In the genomic region with DNA sequence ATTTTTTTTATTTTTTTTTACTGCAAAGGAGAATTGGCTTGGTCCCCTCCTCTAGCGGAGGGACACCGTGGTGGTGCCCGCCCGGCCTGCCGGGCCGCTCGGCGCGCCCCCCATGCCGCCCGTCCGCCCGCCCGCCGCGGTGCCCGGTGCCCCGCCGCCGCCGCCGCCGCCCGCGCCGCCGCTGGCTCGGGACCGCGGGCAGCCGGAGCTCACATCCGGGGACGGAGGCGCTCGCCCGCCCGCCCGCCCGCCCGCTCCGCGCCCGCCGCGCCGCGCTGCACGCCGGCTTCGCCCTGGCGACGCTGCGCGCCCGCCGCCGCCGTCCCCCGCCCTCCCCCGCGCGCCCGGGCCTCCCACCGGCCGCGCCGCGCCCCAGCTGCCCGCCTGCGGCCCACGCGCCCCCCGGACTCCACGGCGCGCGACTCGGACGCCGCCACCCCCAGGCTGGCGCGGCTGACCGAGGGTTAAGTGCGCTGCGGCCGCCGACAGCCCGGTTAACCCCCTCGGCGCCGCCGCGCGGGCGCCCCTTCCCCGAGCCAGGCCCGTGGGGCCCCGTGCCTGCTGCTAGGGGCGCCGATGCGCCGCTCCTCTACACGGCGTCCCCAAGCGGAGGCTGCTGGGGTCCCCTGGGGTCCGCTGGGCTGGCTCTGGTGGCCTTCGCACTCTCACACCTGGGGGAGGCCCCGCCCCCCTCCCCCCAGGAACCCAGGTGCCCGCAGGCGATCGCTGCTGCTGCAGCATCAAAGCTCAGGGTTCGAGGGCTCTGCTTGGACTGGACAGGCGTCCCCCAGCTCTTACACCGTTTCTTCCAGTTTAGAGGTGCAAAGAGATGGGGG, we compare ENCODE assay signal across 8 mouse cellular contexts.
DNase-seq lines count a peak whose midpoint lies in the region; ATAC-seq and TF ChIP-seq lines count a peak whose summit lies in the region.

No protein-coding gene starts in this region.

- intact Hi-C loops in gastrocnemius, postnatal 14 days (cut with DNase I; ENCODE audit: low total_unique reads) = no loop called here
- intact Hi-C loops in gastrocnemius, postnatal 36 days (cut with DNase I) = loop anchor here (10.0 kb wide), 1 partner anchor 219 kb away; no protein-coding TSS in a partner anchor

- peaks cover 20% of the 10 kb centered on the region for H3K4me1 ChIP-seq in forebrain, embryonic 12.5 days
- H3K4me1 ChIP-seq in intestine, postnatal 0 days (replicated peaks; ENCODE audit: control insufficient read depth, insufficient read depth, low read length) = no peaks in the 10 kb centered on the region
- peaks cover 15% of the 10 kb centered on the region for H3K4me1 ChIP-seq in midbrain, embryonic 12.5 days

- H3K27ac ChIP-seq in forebrain, embryonic 12.5 days = no peak overlapping the region
- no peak overlapping the region for H3K27ac ChIP-seq in intestine, postnatal 0 days (ENCODE audit: low read depth, low read length)
- H3K27ac ChIP-seq in midbrain, embryonic 12.5 days (replicated peaks) = no peak overlapping the region

- peaks cover 53% of the 10 kb centered on the region for H3K27me3 ChIP-seq in forebrain, embryonic 12.5 days
- H3K27me3 ChIP-seq in intestine, postnatal 0 days (replicated peaks; ENCODE audit: control insufficient read depth, insufficient read depth, low read length) = peaks cover 28% of the 10 kb centered on the region
- H3K27me3 ChIP-seq in midbrain, embryonic 12.5 days = peaks cover 43% of the 10 kb centered on the region

- ATAC-seq in forebrain, embryonic 12.5 days (ENCODE audit: low FRiP score) = peak; percentile 74
- ATAC-seq in intestine, postnatal 0 days = peak; percentile 28
- ATAC-seq in midbrain, embryonic 12.5 days (ENCODE audit: low FRiP score, low read depth) = peak; percentile 82

- H3K9me3 ChIP-seq in forebrain, embryonic 12.5 days = no peaks in the 10 kb centered on the region
- no peaks in the 10 kb centered on the region for H3K9me3 ChIP-seq in intestine, postnatal 0 days (ENCODE audit: control insufficient read depth)
- H3K9me3 ChIP-seq in midbrain, embryonic 12.5 days = no peaks in the 10 kb centered on the region

- peak overlapping the region; percentile 88 for H3K4me2 ChIP-seq in forebrain, embryonic 12.5 days
- H3K4me2 ChIP-seq in intestine, postnatal 0 days (replicated peaks; ENCODE audit: low read depth) = peak overlapping the region; percentile 89
- peak overlapping the region; percentile 83 for H3K4me2 ChIP-seq in midbrain, embryonic 12.5 days (replicated peaks)

- TF ChIP-seq CTCF in intestine, postnatal 0 days (IDR thresholded peaks at IDR 0.05; ENCODE audit: low read depth) = no peak

- DNase-seq in gastrocnemius, postnatal 14 days = peak; percentile 19
- no peak for DNase-seq in gastrocnemius, postnatal 36 days
- peak; percentile 22 for DNase-seq in urinary bladder, postnatal 14 days (ENCODE audit: low spot score)
- DNase-seq in urinary bladder, postnatal 4 days (ENCODE audit: low spot score in 2 of 2) = no peak
- DNase-seq in testis, postnatal 14 days (ENCODE audit: low spot score) = peak; percentile 20

- WGBS in forebrain, embryonic 12.5 days = under 1% methylated on average over 57 of the region's 114 CpGs
- WGBS in intestine, postnatal 0 days = under 1% methylated on average over 78 of the region's 114 CpGs
- WGBS in midbrain, embryonic 12.5 days = under 1% methylated on average over 58 of the region's 114 CpGs

- peak overlapping the region; percentile 63 for H3K4me3 ChIP-seq in forebrain, embryonic 12.5 days (replicated peaks)
- peak overlapping the region; percentile 64 for H3K4me3 ChIP-seq in intestine, postnatal 0 days (ENCODE audit: low read depth, low read length)
- H3K4me3 ChIP-seq in midbrain, embryonic 12.5 days = peak overlapping the region; percentile 58

- no peaks in the 10 kb centered on the region for H3K36me3 ChIP-seq in forebrain, embryonic 12.5 days (replicated peaks)
- H3K36me3 ChIP-seq in intestine, postnatal 0 days (ENCODE audit: control insufficient read depth, insufficient read depth) = no peaks in the 10 kb centered on the region
- H3K36me3 ChIP-seq in midbrain, embryonic 12.5 days = no peaks in the 10 kb centered on the region

- peak overlapping the region; percentile 71 for H3K9ac ChIP-seq in forebrain, embryonic 12.5 days
- H3K9ac ChIP-seq in intestine, postnatal 0 days (ENCODE audit: low read depth, low read length) = peak overlapping the region; percentile 60
- H3K9ac ChIP-seq in midbrain, embryonic 12.5 days (replicated peaks) = peak overlapping the region; percentile 67

Comparison
In these comparisons a context has a peak if more than half of its experiments do, and no peak if none do; other contexts are left out.
1. DNase-seq: peak in gastrocnemius, postnatal 14 days (single experiment), urinary bladder, postnatal 14 days (single experiment) and testis, postnatal 14 days (single experiment); none in gastrocnemius, postnatal 36 days (0 of 2) and urinary bladder, postnatal 4 days (0 of 2).
2. ATAC-seq: peak in every context shown above with its lines; median percentile 82 in midbrain, embryonic 12.5 days; 74 in forebrain, embryonic 12.5 days; 28 in intestine, postnatal 0 days.
3. Peak in every context shown above with its lines, with median percentiles within 50 percentile points of each other: H3K4me2 ChIP-seq, H3K4me3 ChIP-seq and H3K9ac ChIP-seq.